Mouse (Mus musculus): ENCODE data around the gene Gins2. TPM values are rescaled to one million over a fixed set of nuclear protein-coding genes. Genes with fewer than 3 reads are reported as not detected.

The Gins2 gene
- 22.9 and 48.0 TPM in 2 replicates for total RNA-seq (2017)

GRCm38 (mm10) chr8:120588908-120589771 is at the start of gene Gins2:
Gene Gins2 (minus strand): TSS chr8:120589304.
- peak; percentile 95 for ATAC-seq (replicated peaks; ENCODE audit: low read depth, poor library complexity, severe bottlenecking)

DNA sequence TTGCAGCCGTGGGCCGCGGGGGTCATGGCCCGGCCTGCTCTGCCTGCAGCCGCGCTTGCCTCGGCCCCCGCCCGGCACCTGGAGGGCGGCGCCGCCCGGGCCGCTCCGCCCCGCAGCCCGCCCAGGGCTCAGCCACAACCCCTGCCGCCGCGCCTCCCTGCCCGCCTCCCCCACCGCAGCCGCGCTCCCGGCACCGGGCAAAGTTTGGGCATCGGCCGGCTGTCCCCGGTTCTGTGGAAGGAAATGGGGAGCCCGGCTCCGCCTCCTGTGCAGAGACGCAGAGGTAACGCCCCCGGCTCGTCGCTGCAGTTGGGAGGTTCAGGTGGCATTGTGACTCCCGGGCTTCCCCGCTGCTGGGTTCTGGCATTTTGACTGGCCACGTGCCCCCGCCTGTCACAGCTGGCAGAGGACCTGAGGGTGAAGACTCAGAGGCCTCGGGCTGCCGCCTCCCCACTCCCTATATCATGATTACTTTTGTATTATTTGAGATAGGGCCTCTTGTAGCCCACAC is 45.3 kb upstream of the Gins2 start:
- ATAC-seq (replicated peaks; ENCODE audit: low read depth, poor library complexity, severe bottlenecking) = peak; percentile 70

DNA sequence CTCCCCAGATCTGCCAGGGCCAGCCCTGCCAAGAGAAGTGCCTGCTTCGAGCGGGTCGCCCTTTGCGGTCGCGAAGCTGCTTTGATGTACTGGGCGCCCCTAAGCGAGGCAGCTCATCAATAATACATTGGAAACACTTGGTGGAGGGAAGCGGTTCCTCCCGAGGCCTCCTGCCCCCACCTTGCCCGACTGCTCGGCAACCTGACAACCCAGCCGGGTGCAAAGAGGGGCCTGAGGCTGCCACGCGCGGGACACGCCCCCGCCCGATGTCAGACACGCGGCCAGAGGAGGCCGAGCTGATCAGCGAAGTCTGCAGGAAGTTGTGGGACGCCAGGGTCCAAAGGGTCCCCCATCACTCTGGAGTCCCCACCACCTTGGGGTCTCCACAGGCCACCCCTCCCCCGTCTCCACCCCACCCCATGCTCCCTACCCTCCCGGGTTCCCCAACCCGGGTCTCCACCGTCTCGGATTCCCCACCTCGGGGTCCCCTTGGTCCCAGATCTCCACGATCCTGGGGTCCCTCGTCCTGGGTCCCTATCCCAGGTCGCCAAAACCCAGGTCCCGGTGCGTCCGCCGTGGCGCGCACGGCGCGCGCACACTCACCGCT is 44.7 kb upstream of the Gins2 start:
- ATAC-seq (replicated peaks; ENCODE audit: low read depth, poor library complexity, severe bottlenecking) = peak; percentile 21; the same call in 1 of the 2 replicates

- no peak for ATAC-seq (replicated peaks; ENCODE audit: low read depth, poor library complexity, severe bottlenecking)
Measured at GRCm38 (mm10) chr8:120632969-120633664, 44.0 kb upstream of the Gins2 start.

GRCm38 (mm10) chr8:120631441-120632375 is 42.6 kb upstream of the Gins2 start:
- ATAC-seq (replicated peaks; ENCODE audit: low read depth, poor library complexity, severe bottlenecking) = no peak

GRCm38 (mm10) chr8:120630848-120631247 is 41.7 kb upstream of the Gins2 start:
- ATAC-seq (replicated peaks; ENCODE audit: low read depth, poor library complexity, severe bottlenecking) = no peak

GRCm38 (mm10) chr8:120630031-120630430 is 40.9 kb upstream of the Gins2 start:
- no peak for ATAC-seq (replicated peaks; ENCODE audit: low read depth, poor library complexity, severe bottlenecking)

DNA sequence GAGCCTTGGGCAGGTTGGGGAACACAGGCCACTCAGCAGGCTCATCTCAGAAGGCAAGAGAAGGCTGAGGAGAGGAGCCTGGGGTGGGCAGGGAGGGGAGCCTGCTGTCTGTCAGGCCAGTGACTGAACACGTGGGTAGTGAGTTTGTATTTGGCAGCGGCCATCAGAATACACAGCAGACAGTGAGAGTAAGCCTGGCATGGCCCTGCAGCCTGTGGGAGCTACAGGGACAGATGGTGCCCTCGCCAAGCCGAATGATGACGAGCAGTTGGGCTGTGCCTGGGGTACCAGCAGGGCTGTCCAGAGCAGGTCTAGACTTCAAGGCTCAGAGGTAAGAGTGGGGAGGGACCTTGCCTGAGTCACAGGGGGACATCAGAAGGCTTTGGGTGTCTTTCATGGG is 38.2 kb upstream of the Gins2 start:
- no peak for ATAC-seq (replicated peaks; ENCODE audit: low read depth, poor library complexity, severe bottlenecking)

DNA sequence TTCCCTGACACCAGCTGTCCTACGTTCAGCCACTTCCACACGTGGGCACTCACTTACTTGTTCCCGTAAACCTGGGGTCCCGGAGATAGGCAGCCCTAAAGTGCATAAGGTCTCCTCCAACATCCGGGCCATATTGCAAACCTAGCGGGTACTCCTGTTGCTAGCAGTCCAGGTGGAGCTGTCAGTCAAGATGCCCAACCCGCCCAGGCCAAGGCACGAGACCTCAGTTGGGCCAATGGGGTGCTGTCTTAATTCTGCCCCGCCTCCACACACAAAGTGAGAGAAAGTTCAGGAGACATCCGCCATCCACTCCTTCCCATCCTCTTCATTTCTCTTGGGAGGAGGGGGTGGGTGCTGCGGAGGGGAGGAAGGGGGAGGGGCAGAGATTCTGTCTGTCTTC is 37.4 kb upstream of the Gins2 start:
- ATAC-seq (replicated peaks; ENCODE audit: low read depth, poor library complexity, severe bottlenecking) = no peak

GRCm38 (mm10) chr8:120623608-120624007 is 34.5 kb upstream of the Gins2 start:
- peak; percentile 65; the same call in 1 of the 2 replicates for ATAC-seq (replicated peaks; ENCODE audit: low read depth, poor library complexity, severe bottlenecking)

DNA sequence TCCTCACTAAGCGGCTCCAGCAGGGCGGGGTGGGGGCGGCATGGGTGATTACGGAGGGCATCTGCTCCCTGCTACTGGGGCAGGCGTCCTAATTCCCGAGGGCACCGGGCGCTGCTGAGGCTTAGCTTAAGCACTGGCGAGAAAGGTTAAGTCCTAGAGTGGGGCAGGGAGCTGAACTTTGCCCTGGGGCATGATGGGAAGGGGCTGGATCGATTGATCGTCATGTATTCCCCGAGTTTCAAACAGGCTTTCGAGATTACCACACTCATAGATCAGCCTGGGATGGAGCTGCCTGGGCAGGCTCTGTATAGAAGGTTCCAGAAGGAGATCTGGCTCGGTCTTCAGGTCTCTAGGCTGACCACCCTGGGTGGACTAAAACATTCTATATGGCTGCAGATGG is 33.1 kb upstream of the Gins2 start:
- ATAC-seq (replicated peaks; ENCODE audit: low read depth, poor library complexity, severe bottlenecking) = no peak

GRCm38 (mm10) chr8:120620441-120620840 is 31.3 kb upstream of the Gins2 start:
- ATAC-seq (replicated peaks; ENCODE audit: low read depth, poor library complexity, severe bottlenecking) = no peak

DNA sequence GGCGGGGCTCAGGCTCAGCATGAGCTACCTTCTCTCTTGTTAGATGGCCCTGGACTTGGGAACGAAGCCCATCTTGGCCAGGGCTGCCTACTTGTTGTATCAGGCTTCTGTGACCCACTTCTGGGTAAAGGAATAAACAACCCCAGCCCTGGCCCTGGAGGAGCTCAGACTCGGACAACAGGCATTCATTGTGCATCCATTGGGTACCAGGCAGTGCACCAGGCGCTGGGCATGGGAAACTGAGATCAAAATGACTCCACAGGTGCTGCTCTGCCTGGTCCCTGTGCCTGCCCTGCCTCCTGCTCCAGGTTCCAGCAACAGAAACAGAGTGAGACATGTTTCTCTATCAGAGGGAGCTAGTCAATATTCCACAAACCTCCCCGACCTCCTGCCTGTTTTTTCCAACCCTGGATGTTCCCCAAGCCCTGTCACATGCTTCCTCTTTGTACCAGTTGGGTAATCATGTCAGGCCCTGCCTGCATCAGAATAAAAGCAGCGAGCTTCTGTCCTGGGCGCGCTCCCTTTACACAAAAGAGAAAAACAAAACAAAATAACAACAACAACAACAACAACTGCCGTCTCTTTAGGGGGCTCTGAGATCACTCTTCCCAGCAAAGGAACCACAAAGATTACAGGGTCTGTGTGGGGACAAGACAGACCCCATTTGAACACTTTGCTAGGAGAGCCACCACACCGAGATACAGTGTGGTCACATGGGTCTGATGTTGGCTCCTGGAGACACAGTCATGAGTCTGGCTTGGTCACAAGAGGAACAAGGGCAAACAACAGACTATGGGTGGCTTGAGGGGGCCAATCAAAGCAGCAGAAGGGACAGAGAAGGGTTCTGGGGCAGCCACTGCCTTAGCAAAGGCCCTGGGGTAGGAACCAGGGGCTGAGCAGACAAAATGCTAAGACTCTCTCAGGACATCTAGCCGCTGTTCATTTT is 30.4 kb upstream of the Gins2 start:
- peak; percentile 17; the same call in 1 of the 2 replicates for ATAC-seq (replicated peaks; ENCODE audit: low read depth, poor library complexity, severe bottlenecking)

- peak; percentile 83 for ATAC-seq (replicated peaks; ENCODE audit: low read depth, poor library complexity, severe bottlenecking)
Measured at GRCm38 (mm10) chr8:120618110-120618509, 29.0 kb upstream of the Gins2 start.

DNA sequence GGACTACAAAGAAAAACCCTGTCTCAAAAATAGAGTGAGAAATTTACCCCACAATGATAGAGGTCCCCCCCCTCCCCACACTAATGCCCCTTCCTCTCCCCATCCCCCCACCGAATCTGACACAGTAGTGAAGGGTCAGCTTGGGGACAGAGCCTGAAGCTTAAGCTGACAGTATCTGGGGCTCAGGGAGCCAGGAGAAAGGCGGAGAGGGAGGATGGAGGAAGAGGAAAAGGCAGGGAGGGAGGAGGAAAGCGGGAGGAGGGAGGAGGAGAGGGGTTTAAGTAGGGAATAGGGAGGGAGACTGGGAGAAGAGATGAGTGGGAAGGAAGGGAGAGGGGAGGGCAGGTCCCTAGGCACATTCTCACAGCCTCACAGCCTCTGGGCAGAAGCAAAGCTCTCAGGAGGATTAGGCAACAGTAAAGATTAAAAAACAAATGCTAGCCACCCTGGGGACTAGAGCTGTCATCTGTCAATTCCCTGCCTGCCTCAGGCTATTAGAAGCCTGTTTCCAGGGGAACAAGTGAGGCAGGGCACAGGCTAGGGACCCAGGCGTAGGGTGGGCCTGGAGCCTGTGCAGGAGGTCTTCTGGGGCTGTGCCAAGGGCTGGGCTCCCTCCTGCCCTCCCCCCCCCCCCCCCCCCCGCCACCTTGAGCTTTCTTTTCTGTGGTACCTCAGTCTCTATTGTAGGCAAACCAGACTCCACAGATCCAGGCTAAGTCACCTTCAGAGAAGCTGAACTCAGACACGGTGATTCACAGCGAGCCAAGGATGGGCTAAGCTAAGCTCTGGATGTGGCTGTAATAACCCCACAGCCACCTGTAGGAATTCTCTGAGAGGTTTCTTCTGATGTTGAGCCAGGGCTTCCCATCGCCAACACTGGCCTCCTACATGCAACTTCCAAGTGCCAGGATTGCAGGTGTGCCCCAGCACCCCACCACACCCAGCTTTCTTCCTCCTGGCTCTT is 27.8 kb upstream of the Gins2 start:
- no peak for ATAC-seq (replicated peaks; ENCODE audit: low read depth, poor library complexity, severe bottlenecking)

DNA sequence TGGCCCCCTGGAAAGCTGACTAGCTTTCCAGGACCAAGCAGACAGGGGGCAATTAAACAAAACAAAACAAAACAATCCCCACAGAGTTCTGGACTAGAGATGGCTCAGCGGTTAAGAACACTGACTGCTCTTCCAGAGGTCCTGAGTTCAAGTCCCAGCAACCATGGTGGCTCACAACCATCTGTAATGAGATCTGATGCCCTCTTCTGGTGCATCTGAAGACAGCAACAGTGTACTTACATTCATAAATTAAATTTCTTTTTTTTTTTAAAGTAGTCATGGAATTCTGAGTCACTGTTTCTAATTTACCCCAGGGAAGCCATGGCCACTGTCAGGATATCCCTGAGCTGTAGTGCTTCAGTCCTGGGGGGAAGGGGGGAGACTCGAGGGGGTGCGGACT is 25.4 kb upstream of the Gins2 start:
- ATAC-seq (replicated peaks; ENCODE audit: low read depth, poor library complexity, severe bottlenecking) = no peak

- ATAC-seq (replicated peaks; ENCODE audit: low read depth, poor library complexity, severe bottlenecking) = no peak
Measured at GRCm38 (mm10) chr8:120610824-120611223, 21.7 kb upstream of the Gins2 start.

All from common myeloid progenitor, adult 5-6 weeks (primary cell).